Mouse (Mus musculus) left cerebral cortex, postnatal 14 days (tissue): ENCODE measurements around the gene Inhbb. TPM values are rescaled to one million over a fixed set of nuclear protein-coding genes. Genes with fewer than 3 reads are reported as not detected.

Experiments
- DNase-seq, 2 experiments: peaks; one replicate each; pipeline ENCODE4 v3.0.0; 2021 to 2022; ENCODE audit warnings: low spot score in 2 of 2, mixed read lengths in 1 of 2
- intact Hi-C: fragments of 180-260 bp; cut with DNase I; formaldehyde crosslinking; loops from one replicate; pipeline ENCODE4 v1.15.1; 2025
- total RNA-seq, 2 experiments: library from RNA; stranded (reverse); gene quantifications; 2 replicates each; pipeline ENCODE4 v1.2.3; 2021

The Inhbb gene
- total RNA-seq, 2 experiments from 2014 or later, result 6.1 to 6.2 TPM

DNA sequence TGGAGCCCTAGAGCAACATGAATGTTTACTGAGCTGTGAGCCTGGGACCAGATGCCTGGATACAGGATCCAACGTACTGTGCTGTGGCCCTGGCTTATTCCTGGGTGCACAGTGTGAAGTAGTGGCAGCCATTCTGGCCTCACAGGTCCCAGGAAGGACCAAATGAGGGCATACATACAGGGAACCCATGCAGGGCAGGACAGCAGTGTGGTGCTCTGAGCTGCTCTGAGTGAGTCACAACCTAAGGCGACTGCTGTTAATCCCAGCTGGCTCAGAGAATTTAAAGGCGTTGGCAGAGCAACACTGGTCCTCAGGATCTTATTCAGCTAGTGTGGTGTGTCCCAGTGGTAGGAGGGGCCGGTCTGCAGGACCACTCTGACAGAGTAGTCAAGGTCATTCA lies 31.4 kb downstream of the Inhbb start:
- intact Hi-C loops, result no loop called here
- DNase-seq, result no peak

DNA sequence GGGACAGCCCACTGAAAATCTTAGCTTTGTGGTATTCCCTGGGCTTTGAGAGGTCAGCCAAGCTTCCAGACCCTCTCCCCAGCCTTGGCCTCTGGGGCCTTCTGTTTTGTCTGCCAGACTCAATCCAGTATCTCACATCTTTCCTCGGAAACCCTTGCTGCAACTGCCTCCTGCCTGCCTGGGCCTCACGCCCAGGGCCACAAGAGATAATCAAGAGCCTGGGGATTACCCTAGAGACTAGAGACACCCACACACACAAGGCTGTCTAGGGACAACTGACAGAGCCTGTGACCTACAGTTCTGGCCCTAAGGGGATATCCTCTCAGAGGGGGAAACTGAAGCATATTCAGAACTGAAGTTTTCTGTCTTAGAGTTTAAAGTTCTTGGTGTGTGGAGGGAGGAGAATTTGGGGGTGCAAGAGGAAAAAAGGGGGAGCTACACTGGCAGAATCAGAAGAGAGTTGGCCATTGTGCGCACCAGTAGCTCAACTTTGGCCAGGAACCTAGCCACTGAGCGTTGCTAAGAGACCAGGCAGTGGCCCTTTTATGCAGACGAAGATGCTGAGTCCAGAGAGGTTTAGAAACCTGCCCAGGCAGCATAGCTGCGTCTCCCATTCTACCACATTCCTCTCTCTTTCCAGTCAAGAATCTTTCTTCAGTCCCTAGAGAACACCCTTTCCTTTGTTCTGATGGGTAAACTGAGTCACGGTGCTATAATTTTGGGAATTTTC lies 32.1 kb downstream of the Inhbb start:
- intact Hi-C loops, result loop anchor here (5.0 kb wide), 1 partner anchor 32 kb away; the partner anchor contains the start of gene Inhbb
- DNase-seq, result peak in 1 of 2 experiments; percentile 18

DNA sequence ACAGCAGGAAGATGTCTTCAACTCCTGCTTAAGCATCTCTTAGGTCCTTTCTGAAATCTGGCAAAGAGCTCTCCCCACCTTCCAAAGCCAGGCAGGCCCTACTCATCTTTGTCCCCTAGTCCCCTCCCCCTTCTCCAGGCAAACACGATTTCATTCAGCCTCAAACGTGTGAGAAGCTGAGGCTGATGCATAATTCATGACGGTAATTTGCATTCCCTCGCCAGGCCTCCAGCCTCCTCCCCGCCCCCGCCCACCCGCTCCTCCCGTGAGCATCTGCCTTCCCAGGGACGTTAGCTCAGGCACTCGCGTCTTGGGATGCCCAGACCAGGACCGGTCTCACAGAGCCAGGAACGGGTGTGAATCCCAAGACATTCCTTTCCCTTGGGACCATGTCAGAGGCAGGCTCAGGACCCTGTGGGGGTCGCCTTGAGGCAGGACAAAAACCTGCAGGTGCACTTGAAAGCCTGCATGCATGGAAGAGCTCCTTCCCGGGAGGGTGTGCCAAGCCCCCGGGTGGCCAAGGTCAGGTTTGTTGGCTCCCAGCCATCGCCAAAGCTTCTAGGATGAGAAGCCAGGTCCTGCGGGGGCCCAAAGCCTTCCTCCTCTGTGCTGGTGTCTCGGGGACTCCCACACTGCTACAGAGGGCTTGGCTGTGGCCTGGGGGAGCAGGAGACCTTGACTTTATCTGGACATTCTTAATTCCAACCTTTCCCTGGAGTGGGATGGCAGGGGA lies 33.2 kb downstream of the Inhbb start:
- peak; percentile 62 to 75 for DNase-seq
- intact Hi-C loops, result loop anchor here (5.0 kb wide), 1 partner anchor 33 kb away; the partner anchor contains the start of gene Inhbb

- no peak for DNase-seq
- intact Hi-C loops, result loop anchor here (5.0 kb wide), 1 partner anchor 36 kb away; the partner anchor contains the start of gene Inhbb
Observed at GRCm38 (mm10) chr1:119386306-119386705, 35.7 kb downstream of the Inhbb start.

DNA sequence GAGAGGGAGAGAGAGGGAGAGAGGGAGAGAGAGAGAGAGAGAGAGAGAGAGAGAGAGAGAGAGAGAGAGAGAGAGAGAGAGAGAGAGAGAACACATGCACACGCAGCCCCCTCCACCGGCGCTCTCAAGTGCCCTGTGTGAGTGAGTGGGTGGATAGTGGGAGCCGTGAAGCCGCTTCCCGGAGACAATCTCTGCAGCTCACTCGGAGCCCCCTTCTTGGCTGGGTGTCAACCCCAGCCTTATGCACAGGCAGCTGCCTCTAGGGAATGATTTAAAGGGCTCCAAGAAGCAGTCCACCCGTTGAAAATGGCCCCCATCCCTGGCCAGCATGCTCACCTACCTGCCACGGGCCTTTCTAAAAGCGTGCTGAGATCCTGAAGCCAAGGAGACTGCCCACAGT lies 38.1 kb downstream of the Inhbb start:
- intact Hi-C loops, result no loop called here

GRCm38 (mm10) chr1:119380609-119381008 lies 41.4 kb downstream of the Inhbb start:
- intact Hi-C loops, result no loop called here

More for the DNA sequence above, 38.1 kb downstream of the Inhbb start:
- DNase-seq, result peak; percentile 81 to 93

DNA sequence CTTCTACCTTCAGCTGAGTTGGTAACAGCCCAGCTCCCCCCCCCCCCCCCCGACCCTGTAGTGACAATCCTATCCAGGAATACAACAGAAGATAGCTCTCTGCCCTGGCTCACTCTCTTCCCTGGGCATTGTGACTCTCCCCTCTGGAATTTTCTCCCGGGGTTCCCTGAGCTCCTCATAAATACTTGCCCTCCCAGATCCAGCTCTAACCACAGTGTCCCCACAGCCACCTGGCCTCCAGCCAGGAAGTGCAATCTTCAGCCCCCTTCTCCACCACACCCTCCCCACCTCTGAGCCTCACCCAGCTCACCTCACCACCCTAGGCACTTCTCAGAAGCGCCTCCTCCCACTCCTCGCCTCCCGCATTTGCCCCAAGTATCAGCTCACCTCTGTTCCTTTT lies 46.7 kb downstream of the Inhbb start:
- no peak for DNase-seq
- intact Hi-C loops, result no loop called here

More at GRCm38 (mm10) chr1:119380609-119381008, 41.4 kb downstream of the Inhbb start:
- DNase-seq, result peak; percentile 75 to 91

DNA sequence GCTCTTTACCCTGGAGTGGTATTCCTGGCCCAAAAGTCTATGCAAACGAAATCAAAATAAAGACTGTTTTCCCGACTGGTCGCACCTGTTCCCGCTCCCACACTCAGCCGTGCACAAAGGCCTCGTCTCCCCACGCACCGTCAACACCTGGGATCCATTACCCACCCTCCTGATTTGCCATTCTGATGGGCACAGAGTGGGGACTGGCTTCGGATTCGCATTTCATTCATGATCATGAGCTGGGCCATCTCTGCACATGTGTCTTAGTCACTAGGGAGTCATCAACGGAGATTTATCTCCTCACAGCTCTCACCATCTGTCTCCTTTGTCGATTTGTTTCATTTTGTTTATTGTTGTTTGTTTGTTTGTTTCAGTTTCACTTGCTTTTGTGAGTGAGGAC lies 54.5 kb downstream of the Inhbb start:
- intact Hi-C loops, result no loop called here
- no peak for DNase-seq

GRCm38 (mm10) chr1:119366315-119366714 lies 55.7 kb downstream of the Inhbb start:
- DNase-seq, result no peak
- intact Hi-C loops, result no loop called here

Other genes starting within 250 kb of the Inhbb start
- gene Ralb, start 82.5 kb upstream of the Inhbb start, total RNA-seq, result 10 to 100 TPM; 25.7 to 26.3 TPM
- 10 to 100 TPM; 11.8 to 14.7 TPM for gene Tmem185b, start 103.9 kb upstream of the Inhbb start, total RNA-seq
- 1 to 10 TPM; 6.8 to 7.4 TPM for gene Epb41l5, start 226.8 kb upstream of the Inhbb start, total RNA-seq